Mouse (Mus musculus) liver, postnatal 0 days (tissue): ENCODE measurements at regions not wholly inside any gene's neighbourhood (a gene's known extent, or its start where the extent isn't known, plus 50 kb on each side); places are given as distances from the start of the nearest gene placed in this dataset.

ENCODE experiments used
- CTCF ChIP-seq: sonication (generic); IDR thresholded peaks from 2 replicates; pipeline ENCODE4 v1.5.1; 2016; ENCODE audit warnings: antibody characterized with exemption, low read depth
- EP300 ChIP-seq: IDR thresholded peaks from 2 replicates; pipeline ENCODE4 v1.6.1; 2016; ENCODE audit warnings: antibody characterized with exemption, low read depth, mild to moderate bottlenecking

- TF ChIP-seq EP300: no peak
- TF ChIP-seq CTCF: no peak
Measured at GRCm38 (mm10) chr13:119258515-119258914, 169.9 kb upstream of the Paip1 start.
